Mouse (Mus musculus) testis, adult 2 months (tissue): Measurements from ENCODE around the gene Ap1g2.

Source experiments
- CTCF ChIP-seq: fragments of 200-500 bp; IDR thresholded peaks from 2 replicates; pipeline ENCODE4 v1.5.1; 2012; ENCODE audit warnings: low read depth, mild to moderate bottlenecking, inconsistent platforms, low read length, moderate library complexity; ENCODE audit not compliant: control insufficient read depth, insufficient read depth, insufficient replicate concordance
- POLR2A ChIP-seq: fragments of 200-500 bp; IDR thresholded peaks from 2 replicates; pipeline ENCODE4 v1.6.1; 2012; ENCODE audit warnings: low read depth, mild to moderate bottlenecking, inconsistent platforms, low read length, moderate library complexity; ENCODE audit not compliant: control insufficient read depth

DNA sequence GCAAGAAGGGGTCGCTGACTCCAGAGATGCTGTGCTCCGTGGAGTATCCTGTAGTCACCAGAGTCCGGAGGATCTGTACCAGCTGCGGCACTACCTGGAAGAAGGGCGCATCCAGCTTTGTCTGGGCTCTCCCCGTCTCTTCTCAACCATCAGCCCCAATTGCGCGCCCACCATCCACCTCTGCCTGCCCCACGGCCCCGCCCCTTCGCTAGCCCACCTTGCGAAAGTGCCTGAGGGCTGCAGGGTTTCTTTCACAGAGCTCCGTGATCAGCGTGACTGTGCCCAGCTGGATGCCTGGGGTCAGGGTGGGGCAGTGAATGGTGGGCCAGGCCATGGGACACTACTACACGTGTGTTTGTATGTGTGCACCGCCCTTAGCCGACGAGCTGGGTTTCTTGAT, 2.0 kb downstream of the Ap1g2 start:
- no peak for TF ChIP-seq CTCF
- TF ChIP-seq POLR2A, result no peak
